ENCODE assay signal across 16 mouse cellular contexts in genomic region chr2:167815123-167815522, GRCm38 (mm10).
DNase-seq lines count a peak whose midpoint lies in the region; ATAC-seq lines count a peak whose summit lies in the region.
"Had no signal": no experiment of that assay in that cellular context is flagged by ENCODE, and none has a peak within 500 bp of the region (broad histone marks: within the 10 kb centered on the region; RNA-seq: fewer than 3 reads in every experiment).

No protein-coding gene starts in this region.

- ATAC-seq in lung, embryonic 16.5 days (ENCODE audit: low read depth): peak; percentile 27; the same call in 1 of the 2 replicates
- ATAC-seq: midbrain, embryonic 13.5 days had no signal

- H3K9me3 ChIP-seq in lung, embryonic 16.5 days (ENCODE audit: control insufficient read depth, low read length): no peaks in the 10 kb centered on the region
- H3K9me3 ChIP-seq: forebrain, embryonic 10.5 days; hindbrain, embryonic 10.5 days; limb, embryonic 12.5 days; midbrain, embryonic 13.5 days; stomach, embryonic 15.5 days had no signal

- no peak overlapping the region for H3K4me2 ChIP-seq in lung, embryonic 16.5 days (ENCODE audit: low read depth, low read length)
- H3K4me2 ChIP-seq: limb, embryonic 12.5 days; midbrain, embryonic 13.5 days; stomach, embryonic 15.5 days had no signal

- H3K4me1 ChIP-seq in lung, embryonic 16.5 days (replicated peaks; ENCODE audit: control insufficient read depth, insufficient read depth, low read length): peaks cover 20% of the 10 kb centered on the region
- H3K4me1 ChIP-seq: forebrain, embryonic 10.5 days; limb, embryonic 12.5 days; midbrain, embryonic 13.5 days had no signal

- intact Hi-C loops in heart, postnatal 14 days (cut with DNase I): no loop called here

- no peak overlapping the region for H3K4me3 ChIP-seq in lung, embryonic 16.5 days (ENCODE audit: low read length)
- H3K4me3 ChIP-seq: forebrain, embryonic 10.5 days; hindbrain, embryonic 10.5 days; limb, embryonic 12.5 days; midbrain, embryonic 13.5 days; stomach, embryonic 15.5 days had no signal

- H3K27ac ChIP-seq in lung, embryonic 16.5 days (ENCODE audit: low read length): 0 out of 2 replicates have a peak overlapping the region, but pooled peaks have one; percentile 5
- H3K27ac ChIP-seq: forebrain, embryonic 10.5 days; hindbrain, embryonic 10.5 days; limb, embryonic 12.5 days; midbrain, embryonic 13.5 days; stomach, embryonic 15.5 days had no signal

- peak; percentile 53 for DNase-seq in heart, adult 8-10 months (ENCODE audit: low spot score)
- no peak for DNase-seq in heart, postnatal 14 days
- no peak for DNase-seq in lung, adult 18-20 months
- DNase-seq in lung, postnatal 36 days: peak; percentile 66
- DNase-seq in cerebellum, adult 9-10 months: no peak
- no peak for DNase-seq in cerebellum, postnatal 25 days
- DNase-seq: adrenal gland, adult 8-10 months; cerebellum, adult 2 months; kidney, adult 2 months; layer of hippocampus, adult 9-11 months had no signal

- 46% methylated on average over 10 of the region's 10 CpGs for WGBS in lung, embryonic 16.5 days

- no peaks in the 10 kb centered on the region for H3K36me3 ChIP-seq in lung, embryonic 16.5 days (ENCODE audit: control insufficient read depth, insufficient read depth, low read length)
- H3K36me3 ChIP-seq: forebrain, embryonic 10.5 days; hindbrain, embryonic 10.5 days; limb, embryonic 12.5 days; midbrain, embryonic 13.5 days; stomach, embryonic 15.5 days had no signal

- no peaks in the 10 kb centered on the region for H3K27me3 ChIP-seq in lung, embryonic 16.5 days (ENCODE audit: control insufficient read depth, insufficient read depth, low read depth, low read length)
- H3K27me3 ChIP-seq: limb, embryonic 12.5 days; midbrain, embryonic 13.5 days; stomach, embryonic 15.5 days had no signal

- peak overlapping the region; percentile 21; the same call in 1 of the 2 replicates for H3K9ac ChIP-seq in lung, embryonic 16.5 days (ENCODE audit: low read length)
- H3K9ac ChIP-seq: limb, embryonic 12.5 days; midbrain, embryonic 13.5 days; stomach, embryonic 15.5 days had no signal

Comparison
In these comparisons a context has a peak if more than half of its experiments do, and no peak if none do; other contexts are left out.
1. DNase-seq: peak in heart, adult 8-10 months (single experiment) and lung, postnatal 36 days (single experiment); none in heart, postnatal 14 days (0 of 2), lung, adult 18-20 months (0 of 2), cerebellum, adult 9-10 months (single experiment) and cerebellum, postnatal 25 days (0 of 2).